Mouse (Mus musculus) heart, embryonic 15.5 days (tissue): Measurements from ENCODE around the gene Sec61g. TPM values are rescaled to one million over a fixed set of nuclear protein-coding genes. Genes with fewer than 3 reads are reported as not detected.
"Not testable (repeated sequence)": the region's sequence is repeated elsewhere in the genome, so short reads cannot be mapped to it uniquely, and the experiment has no call there.

Experiments used
- ATAC-seq: fragments of 200-750 bp; cut with Nextera tagmentation; replicated peaks from 2 replicates; pipeline ENCODE4 v1.8.0; 2017; ENCODE audit warnings: low read depth, moderate TSS enrichment; ENCODE audit not compliant: insufficient number of reproducible peaks, insufficient read depth, low FRiP score
- H3K27ac ChIP-seq: fragments of 300-500 bp; sonication (generic); 2 replicates; pipeline ENCODE4 v1.5.1; 2015; ENCODE audit warnings: mild to moderate bottlenecking, inconsistent platforms
- H3K27me3 ChIP-seq: fragments of 300-500 bp; sonication (generic); 2 replicates; pipeline ENCODE4 v1.6.1; 2015; ENCODE audit warnings: inconsistent platforms
- H3K36me3 ChIP-seq: fragments of 300-500 bp; sonication (generic); 2 replicates; pipeline ENCODE4 v1.6.1; 2015; ENCODE audit warnings: mild to moderate bottlenecking, inconsistent platforms
- H3K4me1 ChIP-seq: fragments of 300-500 bp; sonication (generic); replicated peaks from 2 replicates; pipeline ENCODE4 v1.6.1; 2015; ENCODE audit warnings: inconsistent platforms
- H3K4me2 ChIP-seq: fragments of 300-500 bp; sonication (generic); 2 replicates; pipeline ENCODE4 v1.6.1; 2015; ENCODE audit warnings: inconsistent platforms, mild to moderate bottlenecking, moderate library complexity
- H3K4me3 ChIP-seq: fragments of 300-500 bp; sonication (generic); 2 replicates; pipeline ENCODE4 v1.5.1; 2015; ENCODE audit warnings: mild to moderate bottlenecking, inconsistent platforms
- H3K9ac ChIP-seq: fragments of 300-500 bp; sonication (generic); 2 replicates; pipeline ENCODE4 v1.6.1; 2015; ENCODE audit warnings: mild to moderate bottlenecking, inconsistent platforms
- H3K9me3 ChIP-seq: fragments of 300-500 bp; sonication (generic); replicated peaks from 2 replicates; pipeline ENCODE4 v1.6.1; 2016; ENCODE audit warnings: inconsistent platforms
- WGBS: fragments of 180-500 bp; shearing (Covaris S2); methylation state at CpG from one replicate; pipeline ENCODE4 v1.1.7; 2015; ENCODE audit warnings: mixed read lengths; 5-methylcytosine and 5-hydroxymethylcytosine counted together
- polyA plus RNA-seq: library from polyadenylated mRNA; unstranded; fragments of >200 nt; fragmentation: Nextera tagmentation; extraction: Ambion mirVana; gene quantifications from 2 replicates; pipeline ENCODE4 v1.2.1, GENCODE M21; 2015

Sec61g gene
- polyA plus RNA-seq, 1 experiment from 2014 or later, result 30.0 TPM

DNA sequence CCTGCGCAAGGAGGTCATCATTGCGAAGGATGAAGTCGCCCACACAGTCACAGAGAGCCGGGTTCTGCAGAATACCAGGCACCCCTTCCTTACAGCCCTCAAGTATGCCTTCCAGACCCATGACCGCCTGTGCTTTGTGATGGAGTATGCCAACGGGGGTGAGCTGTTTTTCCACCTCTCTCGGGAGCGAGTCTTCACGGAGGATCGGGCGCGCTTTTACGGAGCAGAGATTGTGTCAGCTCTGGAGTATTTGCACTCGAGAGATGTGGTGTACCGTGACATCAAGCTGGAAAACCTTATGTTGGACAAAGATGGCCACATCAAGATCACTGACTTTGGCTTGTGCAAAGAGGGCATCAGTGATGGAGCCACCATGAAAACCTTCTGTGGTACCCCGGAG is 6.8 kb upstream of the Sec61g start:
- H3K4me2 ChIP-seq, H3K4me3 ChIP-seq, ATAC-seq, H3K27me3 ChIP-seq, H3K9me3 ChIP-seq, H3K36me3 ChIP-seq, H3K27ac ChIP-seq, H3K4me1 ChIP-seq, H3K9ac ChIP-seq: not testable (repeated sequence)
- 91% methylated on average over 16 of the region's 16 CpGs for WGBS

DNA sequence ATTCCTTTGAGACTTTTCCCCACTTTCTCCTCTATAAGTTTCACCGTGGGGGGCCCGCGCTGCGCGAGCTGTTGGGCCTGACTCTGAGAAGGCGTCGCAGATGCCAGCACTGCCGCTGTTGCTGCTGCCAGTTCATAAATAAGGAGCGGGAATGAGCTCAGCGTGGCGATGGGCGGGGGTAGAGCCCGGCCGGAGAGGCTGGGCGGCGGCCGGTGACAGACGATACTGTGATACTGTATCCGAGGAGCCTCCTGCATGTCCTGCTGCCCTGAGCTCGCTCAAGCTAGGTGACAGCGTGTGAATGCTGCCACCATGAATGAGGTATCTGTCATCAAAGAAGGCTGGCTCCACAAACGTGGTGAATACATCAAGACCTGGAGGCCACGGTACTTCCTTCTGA is 5.9 kb upstream of the Sec61g start:
- H3K4me1 ChIP-seq, H3K9ac ChIP-seq, H3K27ac ChIP-seq, H3K36me3 ChIP-seq, ATAC-seq, H3K4me3 ChIP-seq, H3K27me3 ChIP-seq, H3K4me2 ChIP-seq, H3K9me3 ChIP-seq: not testable (repeated sequence)
- WGBS, result 46% methylated on average over 23 of the region's 23 CpGs

DNA sequence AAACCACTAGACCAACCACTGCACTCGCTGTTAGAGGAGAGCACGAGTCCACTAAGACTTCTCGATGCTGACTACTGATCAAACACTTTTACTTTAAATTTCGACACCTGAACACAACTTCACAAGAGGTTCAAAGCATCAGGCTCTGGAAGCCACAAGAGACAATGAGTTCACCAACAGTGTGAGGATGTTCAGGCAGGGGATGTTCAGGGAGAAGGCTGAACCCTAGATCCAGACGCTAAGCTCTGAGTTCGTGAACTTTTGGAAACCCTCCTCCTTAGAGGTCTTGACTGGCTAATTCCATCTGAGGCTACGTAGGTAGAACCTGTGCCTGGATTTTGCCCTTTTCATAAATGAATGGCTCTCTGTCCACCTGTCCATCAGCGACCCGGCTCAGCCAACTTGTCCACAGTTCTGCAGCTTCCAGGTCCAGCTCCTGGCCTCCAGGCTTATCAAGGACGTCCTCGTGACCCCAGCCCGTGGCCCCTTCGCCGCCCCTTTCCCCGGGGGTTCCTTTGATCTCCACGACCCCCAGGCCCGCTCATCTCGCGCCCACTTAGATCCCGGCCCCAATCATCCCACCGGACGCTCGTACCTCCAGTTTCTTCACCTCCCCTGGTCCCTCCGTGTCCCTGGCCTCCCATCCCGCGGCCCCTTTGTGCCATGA is 766 bp downstream of the Sec61g start:
- H3K27ac ChIP-seq, result peak overlapping the region; percentile 93

DNA sequence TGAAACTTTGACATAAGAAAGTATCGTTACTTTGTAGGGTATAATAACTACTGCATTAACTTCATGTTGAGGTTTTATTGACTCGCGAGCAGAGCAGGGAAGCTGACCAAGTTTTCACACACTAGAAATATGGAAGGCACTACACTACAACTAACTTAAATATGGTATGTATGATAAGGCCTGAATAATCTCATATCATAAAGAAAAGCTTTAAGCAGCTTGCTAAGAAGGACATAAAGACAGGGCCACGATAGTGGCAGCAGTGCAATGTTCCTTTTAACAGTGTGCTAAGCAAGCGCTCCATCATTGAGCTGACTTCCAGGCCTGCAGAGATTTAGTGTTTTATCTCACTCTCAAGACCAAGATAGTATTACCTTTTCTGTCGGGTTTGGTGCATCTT is 2.3 kb downstream of the Sec61g start:
- no peaks in the 10 kb centered on the region for H3K27me3 ChIP-seq
- WGBS, result 91% methylated on average over 6 of the region's 6 CpGs
- no peaks in the 10 kb centered on the region for H3K9me3 ChIP-seq
- H3K4me3 ChIP-seq, result no peak overlapping the region
- ATAC-seq, result no peak
- H3K4me1 ChIP-seq, result peaks cover 7% of the 10 kb centered on the region
- H3K36me3 ChIP-seq, result peaks cover 26% of the 10 kb centered on the region
- H3K9ac ChIP-seq, result no peak overlapping the region
- H3K4me2 ChIP-seq, result no peak overlapping the region
- no peak overlapping the region for H3K27ac ChIP-seq

More for the DNA sequence above, 766 bp downstream of the Sec61g start:
- ATAC-seq, result peak; percentile 51; the same call in 1 of the 2 replicates
- Histone ChIP-seq H3K9ac (peak overlapping the region; percentile 96), H3K4me3 (peak overlapping the region; percentile 98), H3K4me1 (peaks cover 7% of the 10 kb centered on the region), H3K36me3 (peaks cover 22% of the 10 kb centered on the region), H3K4me2 (peak overlapping the region; percentile 79), H3K27me3 (no peaks in the 10 kb centered on the region), H3K9me3 (no peaks in the 10 kb centered on the region)
- WGBS, result 3% methylated on average over 26 of the region's 26 CpGs

DNA sequence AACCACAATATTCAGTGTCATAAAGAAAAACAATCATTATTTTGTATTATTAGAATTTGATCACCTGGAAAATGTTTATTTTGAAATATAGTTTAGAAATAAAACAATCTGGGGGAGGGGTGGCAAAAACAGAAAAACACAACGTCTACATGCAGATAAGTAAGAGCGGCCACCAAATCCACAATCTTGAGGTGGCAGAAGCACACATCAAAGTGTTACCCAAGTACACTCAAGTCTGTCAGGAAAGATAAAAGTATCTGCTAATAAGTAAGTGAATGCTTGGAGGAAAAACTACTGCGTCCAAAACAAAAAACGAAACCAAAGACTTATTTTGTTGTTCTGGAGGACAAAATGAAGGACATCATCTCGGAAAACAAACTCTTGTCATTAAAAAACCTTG is 5.1 kb downstream of the Sec61g start:
- no peak for ATAC-seq
- Histone ChIP-seq H3K9me3 (no peaks in the 10 kb centered on the region), H3K9ac (no peak overlapping the region), H3K36me3 (peaks cover 37% of the 10 kb centered on the region), H3K4me1 (peaks cover 7% of the 10 kb centered on the region), H3K4me2 (no peak overlapping the region), H3K27ac (no peak overlapping the region), H3K4me3 (no peak overlapping the region), H3K27me3 (no peaks in the 10 kb centered on the region)
- 84% methylated on average over 5 of the region's 5 CpGs for WGBS

DNA sequence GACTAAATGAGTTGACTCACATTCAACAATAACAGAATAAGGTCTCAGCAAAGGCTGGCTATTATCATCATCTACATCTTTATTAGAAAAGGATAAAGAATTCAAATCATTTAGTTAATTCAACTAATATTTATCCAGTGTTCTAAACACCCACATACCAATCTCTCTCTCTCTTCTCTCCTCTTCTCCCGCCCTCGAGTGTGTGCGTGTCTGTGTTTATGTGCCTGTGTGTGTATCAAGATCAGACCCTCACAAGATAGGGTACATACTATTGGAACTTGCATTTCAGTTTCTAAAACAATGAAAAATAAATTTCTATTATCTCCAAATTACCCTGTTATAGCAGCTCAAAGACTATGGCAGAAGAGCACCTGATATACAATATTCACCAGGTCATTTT is 5.5 kb downstream of the Sec61g start:
- Histone ChIP-seq H3K4me1 (peaks cover 7% of the 10 kb centered on the region), H3K9me3 (no peaks in the 10 kb centered on the region), H3K36me3 (peaks cover 37% of the 10 kb centered on the region), H3K27ac (no peak overlapping the region), H3K9ac (no peak overlapping the region), H3K4me3 (no peak overlapping the region), H3K4me2 (no peak overlapping the region), H3K27me3 (no peaks in the 10 kb centered on the region)
- WGBS, result 80% methylated on average over 3 of the region's 3 CpGs
- no peak for ATAC-seq

DNA sequence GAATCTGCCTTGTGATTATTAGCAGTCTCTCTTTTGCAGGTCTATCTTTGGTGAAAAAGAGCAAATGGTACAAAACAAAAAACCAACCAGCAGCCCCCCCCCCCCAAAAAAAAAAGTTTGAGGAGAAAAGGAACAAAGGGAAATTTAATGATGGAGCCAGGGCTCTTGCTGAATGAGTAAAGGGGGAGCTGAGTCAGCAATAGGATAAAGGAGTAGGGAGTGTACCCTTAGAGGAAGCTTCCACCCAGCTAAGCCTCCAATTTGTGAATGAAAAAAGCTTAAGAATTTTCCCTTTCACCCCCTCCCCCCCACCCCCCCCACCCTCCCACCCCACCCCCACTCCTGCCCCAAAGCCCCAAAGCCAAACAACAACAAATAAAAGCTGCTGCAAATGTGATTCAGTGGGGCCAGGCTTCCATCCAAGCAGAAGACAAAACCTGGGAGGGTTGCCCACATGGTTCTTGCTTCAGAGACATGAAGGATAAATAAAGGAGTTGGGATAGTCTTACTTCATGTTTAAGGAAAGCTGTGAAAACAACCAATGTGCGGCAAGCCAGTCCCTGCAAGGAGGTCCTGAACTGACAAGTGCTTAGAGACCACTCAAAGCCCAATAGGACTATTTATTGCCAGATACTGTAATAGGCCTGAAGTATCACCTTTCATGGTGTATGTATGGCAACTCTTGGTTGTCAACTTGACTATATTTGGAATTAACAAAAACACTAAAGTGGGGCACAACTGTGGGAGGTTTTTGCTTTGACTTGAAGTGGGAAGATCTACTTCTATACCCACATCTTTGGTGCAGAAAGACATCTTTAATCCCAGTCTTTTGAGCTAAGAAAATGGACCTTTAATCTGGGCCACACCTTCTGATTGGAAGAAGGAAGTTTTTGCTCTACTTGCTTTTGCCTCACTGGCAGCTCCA is 9.3 kb downstream of the Sec61g start:
- Histone ChIP-seq H3K4me1 (no peaks in the 10 kb centered on the region), H3K9ac (no peak overlapping the region), H3K4me2 (no peak overlapping the region), H3K27me3 (no peaks in the 10 kb centered on the region), H3K27ac (no peak overlapping the region), H3K9me3 (no peaks in the 10 kb centered on the region), H3K4me3 (no peak overlapping the region), H3K36me3 (peaks cover 19% of the 10 kb centered on the region)
- 42% methylated on average over 1 of the region's 1 CpGs for WGBS
- ATAC-seq, result no peak

Other genes starting within 250 kb of the Sec61g start
- 3.3 and 4.8 TPM in 2 replicates for gene Egfr, start 243.7 kb upstream of the Sec61g start, polyA plus RNA-seq